Mouse (Mus musculus) hindbrain, embryonic 16.5 days (tissue): ENCODE results near the gene Foxg1. TPM values are rescaled to one million over a fixed set of nuclear protein-coding genes. Genes with fewer than 3 reads are reported as not detected.

Experiments
- ATAC-seq: fragments of 200-750 bp; cut with Nextera tagmentation; 2 replicates; pipeline ENCODE4 v1.8.0; 2017; ENCODE audit warnings: moderate TSS enrichment, moderate library complexity
- H3K27ac ChIP-seq: fragments of 300-500 bp; sonication (generic); 2 replicates; pipeline ENCODE4 v1.5.1; 2014; ENCODE audit warnings: low read depth, mild to moderate bottlenecking, control low read depth, low read length, moderate library complexity
- H3K27me3 ChIP-seq: fragments of 300-500 bp; sonication (generic); replicated peaks from 2 replicates; pipeline ENCODE4 v1.6.1; 2014; ENCODE audit warnings: low read length; ENCODE audit not compliant: control insufficient read depth, insufficient read depth
- H3K36me3 ChIP-seq: fragments of 300-500 bp; sonication (generic); 2 replicates; pipeline ENCODE4 v1.6.1; 2014; ENCODE audit warnings: mild to moderate bottlenecking, low read length, moderate library complexity, mixed read lengths; ENCODE audit not compliant: control insufficient read depth, insufficient read depth
- H3K4me1 ChIP-seq: fragments of 300-500 bp; sonication (generic); 2 replicates; pipeline ENCODE4 v1.6.1; 2014; ENCODE audit warnings: low read depth, low read length; ENCODE audit not compliant: control insufficient read depth, insufficient read depth
- H3K4me2 ChIP-seq: fragments of 300-500 bp; sonication (generic); 2 replicates; pipeline ENCODE4 v1.6.1; 2014; ENCODE audit warnings: mild to moderate bottlenecking, low read length, control low read depth, moderate library complexity
- H3K4me3 ChIP-seq: fragments of 300-500 bp; sonication (generic); 2 replicates; pipeline ENCODE4 v1.5.1; 2014; ENCODE audit warnings: mild to moderate bottlenecking, low read length, control low read depth, moderate library complexity
- H3K9ac ChIP-seq: fragments of 300-500 bp; sonication (generic); 2 replicates; pipeline ENCODE4 v1.6.1; 2014; ENCODE audit warnings: low read depth, mild to moderate bottlenecking, control low read depth, low read length, moderate library complexity
- H3K9me3 ChIP-seq: fragments of 300-500 bp; sonication (generic); 2 replicates; pipeline ENCODE4 v1.6.1; 2014; ENCODE audit warnings: mild to moderate bottlenecking, low read length, moderate library complexity; ENCODE audit not compliant: control insufficient read depth
- WGBS: fragments of 180-500 bp; shearing (Covaris S2); extraction: QIAGEN DNeasy Blood & Tissue Kit; methylation state at CpG from one replicate; pipeline ENCODE4 v1.1.7; 2014; 5-methylcytosine and 5-hydroxymethylcytosine counted together
- polyA plus RNA-seq: library from polyadenylated mRNA; unstranded; fragments of >200 nt; fragmentation: Nextera tagmentation; extraction: Ambion mirVana; gene quantifications from 2 replicates; pipeline ENCODE4 v1.2.1, GENCODE M21; 2015

Gene Foxg1
- polyA plus RNA-seq, 1 experiment from 2014 or later: not detected

DNA sequence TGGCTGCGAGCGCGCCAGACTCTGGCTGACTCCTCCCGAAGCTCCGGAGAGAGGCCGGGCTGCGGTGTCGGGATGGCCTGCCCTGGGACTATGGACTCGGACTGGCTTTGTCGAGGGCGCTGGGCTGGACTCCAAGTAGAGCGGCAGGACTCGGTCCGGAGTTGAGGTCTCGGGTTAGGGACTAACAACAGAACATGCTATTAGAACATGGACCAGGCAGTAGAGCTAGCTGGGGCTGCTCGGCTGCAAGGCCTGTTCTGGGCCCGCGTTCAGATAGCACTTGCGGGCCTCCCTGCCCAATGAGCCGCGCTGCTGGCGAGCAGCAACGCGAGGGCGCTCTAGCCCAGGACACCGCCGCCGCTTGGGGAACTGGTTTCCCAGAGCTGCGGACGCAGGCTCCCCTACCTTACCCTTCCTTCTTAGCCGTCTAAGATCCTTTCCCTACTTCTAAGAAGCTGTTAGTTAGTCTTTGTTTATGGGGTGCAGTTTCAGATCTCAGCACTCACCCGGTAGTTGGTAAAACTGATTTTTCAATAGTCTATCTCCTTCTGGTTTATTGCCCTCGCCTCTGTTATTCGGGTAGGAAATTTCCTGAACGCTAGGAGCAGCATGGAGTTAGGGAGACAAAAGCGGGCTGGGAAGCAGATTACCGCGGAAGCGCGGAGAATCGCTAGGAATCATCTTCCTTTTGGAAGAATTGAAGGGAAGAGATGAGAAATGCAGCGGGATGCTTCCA is 9.0 kb downstream of the Foxg1 start:
- H3K27ac ChIP-seq: no peak overlapping the region
- H3K27me3 ChIP-seq: peaks cover 41% of the 10 kb centered on the region
- peak overlapping the region; percentile 6 for H3K4me3 ChIP-seq
- no peak overlapping the region for H3K9ac ChIP-seq
- no peaks in the 10 kb centered on the region for H3K36me3 ChIP-seq
- no peaks in the 10 kb centered on the region for H3K4me1 ChIP-seq
- no peaks in the 10 kb centered on the region for H3K9me3 ChIP-seq
- WGBS: under 1% methylated on average over 42 of the region's 42 CpGs
- peak overlapping the region; percentile 46 for H3K4me2 ChIP-seq
- peak; percentile 95 for ATAC-seq

DNA sequence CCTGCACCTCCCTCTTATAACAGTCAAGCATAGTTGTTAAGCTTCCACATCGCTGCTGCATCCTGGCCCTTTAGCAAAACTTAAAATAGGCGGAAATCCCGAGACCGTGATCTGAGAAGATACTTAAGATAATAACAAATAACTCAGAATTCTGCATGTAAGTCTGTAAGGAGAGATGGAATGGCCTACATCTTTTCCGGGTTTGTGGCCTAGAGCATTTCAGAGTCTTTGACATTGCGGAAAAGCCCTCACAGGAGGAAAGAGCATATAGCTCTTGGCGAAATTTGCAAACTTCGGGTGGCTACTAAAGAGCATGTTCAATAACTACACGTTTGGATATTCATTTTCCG is 9.6 kb downstream of the Foxg1 start:
- Histone ChIP-seq H3K36me3 (no peaks in the 10 kb centered on the region), H3K4me1 (no peaks in the 10 kb centered on the region), H3K27me3 (peaks cover 44% of the 10 kb centered on the region), H3K4me3 (peak overlapping the region; percentile 6; the same call in 1 of the 2 replicates), H3K9me3 (no peaks in the 10 kb centered on the region), H3K9ac (no peak overlapping the region), H3K27ac (no peak overlapping the region), H3K4me2 (peak overlapping the region; percentile 46)
- 3% methylated on average over 10 of the region's 10 CpGs for WGBS
- ATAC-seq: no peak

DNA sequence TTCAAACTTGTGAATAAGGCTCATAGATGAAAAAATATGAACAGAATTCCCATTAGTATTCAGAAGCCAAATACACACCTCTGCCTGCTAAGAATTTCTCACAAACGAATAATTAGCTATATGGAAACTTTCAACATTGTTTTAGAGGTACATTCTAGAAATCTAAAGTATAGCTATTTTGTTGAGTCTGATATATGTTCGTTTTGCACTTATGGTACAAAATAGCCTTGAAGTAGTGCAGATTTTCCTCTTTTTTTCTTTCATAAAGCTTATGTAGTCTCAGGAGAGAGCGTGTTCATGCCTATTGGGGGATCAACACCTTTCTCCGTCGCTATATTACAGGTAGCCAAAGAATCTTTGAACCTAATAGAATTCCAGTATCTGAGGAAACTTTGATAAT is 10.4 kb downstream of the Foxg1 start:
- 7% methylated on average over 5 of the region's 5 CpGs for WGBS
- no peak overlapping the region for H3K9ac ChIP-seq

DNA sequence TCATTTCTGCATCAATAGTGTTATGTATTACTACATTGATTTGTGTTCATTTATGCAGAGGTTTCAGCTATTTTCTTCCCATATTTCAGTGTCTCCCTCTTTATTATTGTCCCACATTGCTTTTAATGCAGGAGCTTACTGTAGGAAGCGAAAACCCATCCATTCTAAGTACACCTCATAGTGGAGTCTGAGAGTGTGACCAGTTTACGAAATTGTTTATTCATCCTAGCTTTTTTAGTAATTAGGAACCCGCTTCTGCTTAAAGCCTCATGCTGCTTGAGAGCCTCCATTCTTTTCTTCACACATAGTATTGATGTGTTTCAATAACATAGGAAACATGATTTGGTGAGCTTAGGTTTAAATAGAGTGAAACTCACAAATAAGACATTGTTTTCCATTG is 11.2 kb downstream of the Foxg1 start:
- 9% methylated on average over 3 of the region's 3 CpGs for WGBS
- H3K4me2 ChIP-seq: no peak overlapping the region
- no peaks in the 10 kb centered on the region for H3K4me1 ChIP-seq
- peaks cover 50% of the 10 kb centered on the region for H3K27me3 ChIP-seq
- H3K27ac ChIP-seq: no peak overlapping the region
- no peak overlapping the region for H3K9ac ChIP-seq
- no peaks in the 10 kb centered on the region for H3K36me3 ChIP-seq
- no peak for ATAC-seq
- H3K9me3 ChIP-seq: no peaks in the 10 kb centered on the region
- no peak overlapping the region for H3K4me3 ChIP-seq

More for the DNA sequence above, 10.4 kb downstream of the Foxg1 start:
- H3K4me2 ChIP-seq: no peak overlapping the region
- H3K4me1 ChIP-seq: no peaks in the 10 kb centered on the region
- no peak for ATAC-seq
- H3K27me3 ChIP-seq: peaks cover 49% of the 10 kb centered on the region
- no peaks in the 10 kb centered on the region for H3K36me3 ChIP-seq
- H3K9me3 ChIP-seq: no peaks in the 10 kb centered on the region
- H3K27ac ChIP-seq: no peak overlapping the region
- H3K4me3 ChIP-seq: no peak overlapping the region

DNA sequence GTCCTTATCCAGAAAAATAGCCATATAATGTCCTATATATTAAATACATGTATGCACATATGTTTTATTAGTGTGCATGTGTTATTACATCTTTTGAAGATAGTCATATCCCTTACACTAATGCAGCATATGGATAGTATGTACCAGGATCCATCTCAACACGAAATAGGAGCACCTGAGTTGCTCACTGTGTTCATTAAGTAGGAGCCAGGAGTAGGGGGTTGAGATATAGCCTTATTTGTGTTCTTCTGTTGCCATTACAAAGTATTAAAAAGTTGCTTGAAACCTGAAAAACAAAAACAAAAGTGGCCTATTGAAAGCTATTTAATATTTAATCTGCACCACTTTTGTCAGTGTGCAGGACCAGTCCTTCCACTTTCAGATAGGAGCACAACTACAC is 11.7 kb downstream of the Foxg1 start:
- no peak for ATAC-seq
- H3K36me3 ChIP-seq: no peaks in the 10 kb centered on the region
- H3K27ac ChIP-seq: no peak overlapping the region
- no peaks in the 10 kb centered on the region for H3K9me3 ChIP-seq
- no peaks in the 10 kb centered on the region for H3K4me1 ChIP-seq
- H3K9ac ChIP-seq: no peak overlapping the region
- 5% methylated on average over 1 of the region's 1 CpGs for whole genome bisulfite sequencing
- no peak overlapping the region for H3K4me2 ChIP-seq
- H3K4me3 ChIP-seq: no peak overlapping the region
- H3K27me3 ChIP-seq: peaks cover 52% of the 10 kb centered on the region

DNA sequence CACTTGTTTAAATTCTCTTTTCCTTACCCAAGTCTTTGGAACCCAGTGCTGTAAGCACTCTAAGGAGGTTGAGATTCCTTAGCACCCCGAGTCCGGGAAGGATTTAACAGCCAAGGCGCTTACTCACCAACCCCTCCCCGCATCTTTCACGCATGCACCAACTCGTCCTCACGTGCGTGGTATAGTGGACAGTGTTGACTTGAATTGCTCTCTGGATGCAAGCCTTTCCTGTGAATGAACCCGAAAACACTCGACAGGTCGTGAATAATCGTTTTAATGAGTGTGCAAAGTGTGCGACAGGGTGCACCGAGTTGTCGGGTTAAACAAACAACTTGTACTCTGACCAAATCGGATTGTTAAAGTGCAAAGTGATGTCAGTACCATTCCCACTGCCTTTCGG is 12.4 kb downstream of the Foxg1 start:
- peaks cover 49% of the 10 kb centered on the region for H3K27me3 ChIP-seq
- H3K4me3 ChIP-seq: no peak overlapping the region
- no peak overlapping the region for H3K9ac ChIP-seq
- WGBS: 1% methylated on average over 17 of the region's 17 CpGs
- no peaks in the 10 kb centered on the region for H3K4me1 ChIP-seq
- no peak overlapping the region for H3K27ac ChIP-seq
- H3K36me3 ChIP-seq: no peaks in the 10 kb centered on the region
- no peak overlapping the region for H3K4me2 ChIP-seq
- no peak for ATAC-seq
- no peaks in the 10 kb centered on the region for H3K9me3 ChIP-seq

DNA sequence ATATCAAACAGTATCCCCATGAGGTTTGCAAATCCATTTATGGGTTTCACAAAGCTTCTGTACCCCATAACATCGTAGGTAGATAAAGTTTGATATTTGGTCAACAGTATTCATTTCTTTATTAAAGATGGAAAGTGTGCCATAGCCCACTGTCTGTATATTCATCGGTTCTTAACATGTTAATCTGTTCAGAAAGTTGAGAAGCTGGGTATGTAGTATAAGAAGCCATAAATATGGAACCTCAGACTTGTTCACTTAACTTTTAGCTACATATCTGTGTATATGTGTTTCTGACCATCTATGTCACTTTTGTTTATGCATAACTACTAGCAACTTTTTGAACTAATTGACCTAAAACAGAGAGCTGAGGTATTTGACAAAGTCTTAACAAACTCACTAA is 13.5 kb downstream of the Foxg1 start:
- ATAC-seq: no peak
- Histone ChIP-seq H3K4me2 (no peak overlapping the region), H3K9ac (no peak overlapping the region), H3K27me3 (peaks cover 49% of the 10 kb centered on the region), H3K36me3 (no peaks in the 10 kb centered on the region), H3K9me3 (no peaks in the 10 kb centered on the region), H3K27ac (no peak overlapping the region), H3K4me3 (no peak overlapping the region), H3K4me1 (peaks cover under 1% of the 10 kb centered on the region; the same call in 1 of the 2 replicates)
- 14% methylated on average over 2 of the region's 2 CpGs for WGBS

DNA sequence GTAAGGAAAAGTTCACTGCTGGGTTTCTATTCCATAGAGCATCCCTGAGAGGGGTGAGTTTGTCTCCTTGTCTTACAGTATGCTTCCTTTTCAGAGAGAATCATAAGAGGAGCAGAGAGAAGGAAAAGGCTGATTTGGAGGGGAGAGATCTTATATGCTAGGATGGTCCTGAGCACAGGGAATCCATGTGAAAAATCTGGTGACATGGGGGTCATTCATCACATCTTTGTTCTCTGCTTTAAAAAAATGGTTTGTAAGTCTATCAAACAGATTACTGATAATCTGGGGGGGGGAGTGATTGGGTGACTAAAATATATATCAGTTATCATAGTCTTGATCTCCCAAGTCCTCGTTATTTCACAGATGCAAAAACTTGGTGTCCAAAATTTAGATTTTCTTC is 14.3 kb downstream of the Foxg1 start:
- no peaks in the 10 kb centered on the region for H3K9me3 ChIP-seq
- no peak overlapping the region for H3K27ac ChIP-seq
- 33% methylated on average over 1 of the region's 1 CpGs for WGBS
- no peak overlapping the region for H3K9ac ChIP-seq
- H3K4me1 ChIP-seq: peaks cover 7% of the 10 kb centered on the region
- H3K36me3 ChIP-seq: no peaks in the 10 kb centered on the region
- H3K27me3 ChIP-seq: peaks cover 46% of the 10 kb centered on the region
- H3K4me3 ChIP-seq: no peak overlapping the region
- no peak for ATAC-seq
- no peak overlapping the region for H3K4me2 ChIP-seq

DNA sequence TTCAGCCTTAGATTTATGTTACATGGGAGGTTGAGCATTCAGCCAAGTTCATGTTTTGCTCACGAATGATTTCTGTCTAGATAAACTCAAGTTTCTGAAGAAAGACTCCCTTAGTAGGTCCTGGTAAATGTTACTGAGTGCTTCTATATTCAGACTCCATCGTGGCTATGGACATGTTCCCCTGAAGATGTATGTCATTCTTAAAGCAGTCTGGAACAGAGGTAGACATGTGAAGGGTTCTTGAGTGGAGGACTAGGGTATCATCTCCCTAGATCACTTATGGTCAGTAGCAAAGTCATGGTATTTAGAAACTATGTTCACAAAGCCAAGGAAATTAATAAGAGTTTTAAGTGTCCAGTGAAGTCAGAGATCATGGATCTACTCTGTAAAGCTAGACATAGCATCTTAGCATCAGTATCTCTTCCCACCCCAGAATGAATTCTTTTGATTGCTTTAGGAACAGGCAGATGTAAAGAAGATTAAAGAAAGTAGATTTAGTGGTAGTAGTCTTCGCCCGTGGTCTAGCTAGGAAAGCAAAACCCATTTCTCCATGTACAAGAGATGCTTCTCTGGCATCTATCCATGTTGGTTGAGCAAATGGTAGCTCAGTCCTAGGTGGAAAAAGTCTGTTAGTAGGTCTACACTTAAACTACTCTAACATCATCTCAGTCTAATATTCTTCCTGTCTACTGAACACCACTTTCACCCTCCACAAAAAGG is 15.1 kb downstream of the Foxg1 start:
- 20% methylated on average over 4 of the region's 4 CpGs for WGBS
- no peak overlapping the region for H3K9ac ChIP-seq
- H3K9me3 ChIP-seq: no peaks in the 10 kb centered on the region
- H3K36me3 ChIP-seq: no peaks in the 10 kb centered on the region
- no peak for ATAC-seq
- peaks cover 41% of the 10 kb centered on the region for H3K27me3 ChIP-seq
- H3K27ac ChIP-seq: no peak overlapping the region
- H3K4me1 ChIP-seq: peaks cover 7% of the 10 kb centered on the region
- H3K4me3 ChIP-seq: no peak overlapping the region
- H3K4me2 ChIP-seq: no peak overlapping the region
